Mouse (Mus musculus) bone marrow, adult 2 months (tissue): Measurements from ENCODE around the gene Usp6nl.

Experiments
- CTCF ChIP-seq: fragments of 200-500 bp; IDR thresholded peaks from 2 replicates; pipeline ENCODE4 v1.5.1; 2011; ENCODE audit warnings: low read length, control low read depth; ENCODE audit not compliant: control insufficient read depth, insufficient read depth
- POLR2A ChIP-seq: fragments of 200-500 bp; IDR thresholded peaks from 2 replicates; pipeline ENCODE4 v1.6.1; 2011; ENCODE audit warnings: low read depth, mild to moderate bottlenecking, control low read depth, low read length, borderline replicate concordance; ENCODE audit not compliant: control insufficient read depth

DNA sequence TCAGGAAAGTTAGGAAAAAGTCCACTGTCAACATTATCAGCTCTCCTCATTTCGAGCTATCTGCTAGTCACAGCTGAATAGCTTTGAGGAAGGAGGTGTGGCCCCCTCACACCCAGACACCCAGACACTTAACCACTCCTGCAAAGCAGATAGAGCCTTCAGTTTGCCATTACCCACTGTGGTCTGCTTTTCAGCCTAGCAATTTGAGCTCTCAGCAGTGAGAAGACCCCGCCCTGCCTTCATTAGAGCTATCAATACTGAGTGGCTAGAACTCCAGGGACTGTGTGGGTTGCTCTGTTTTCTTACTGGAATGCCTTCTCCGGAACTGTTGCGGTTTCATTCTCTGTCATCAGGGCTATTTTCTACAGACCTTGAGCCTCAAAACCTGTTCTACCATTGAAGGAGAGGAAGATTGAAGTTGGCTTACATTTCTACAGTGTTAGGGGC lies 122.3 kb downstream of the Usp6nl start:
- TF ChIP-seq POLR2A, result no peak
- TF ChIP-seq CTCF, result no peak
